Mouse (Mus musculus) olfactory bulb, adult 2 months (tissue): Measurements from ENCODE around the gene Aoc1.

Experiments
- CTCF ChIP-seq: fragments of 200-500 bp; IDR thresholded peaks from 2 replicates; pipeline ENCODE4 v1.5.1; 2012; ENCODE audit warnings: low read depth, mild to moderate bottlenecking, low read length, moderate library complexity; ENCODE audit not compliant: insufficient read depth
- POLR2A ChIP-seq: fragments of 200-500 bp; IDR thresholded peaks from 2 replicates; pipeline ENCODE4 v1.6.1; 2012; ENCODE audit warnings: mild to moderate bottlenecking, low read depth, low read length, moderate library complexity; ENCODE audit not compliant: insufficient read depth

GRCm38 (mm10) chr6:48864723-48865122 is 8.0 kb upstream of the Aoc1 start:
- TF ChIP-seq CTCF (no peak), POLR2A (no peak)
